Comparison of ENCODE assay signal across 29 mouse cellular contexts in the genomic region with DNA sequence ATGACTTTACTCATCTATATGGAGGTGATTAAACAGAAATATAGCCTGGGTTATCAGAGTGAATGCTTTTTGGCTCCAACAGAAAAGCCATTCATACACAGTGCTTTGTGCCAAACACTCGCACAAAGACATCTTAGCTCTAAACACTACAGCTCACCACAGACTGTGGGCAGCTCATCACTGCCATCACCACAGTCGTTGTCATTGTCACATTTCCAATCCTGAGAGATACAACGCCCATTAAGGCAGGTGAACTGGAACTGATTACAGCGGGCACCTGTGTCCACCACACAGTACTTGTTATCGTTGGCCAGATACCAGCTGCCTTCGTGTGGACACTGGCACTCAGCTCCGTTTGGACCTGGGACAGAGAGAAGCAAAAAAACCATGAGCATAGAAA.
A peak's percentile ranks its signal among the peaks of the same experiment; 100 is the strongest.
DNase-seq lines count a peak whose midpoint lies in the region; ATAC-seq and TF ChIP-seq lines count a peak whose summit lies in the region.
"Had no signal": no experiment of that assay in that cellular context is flagged by ENCODE, and none has a peak within 500 bp of the region (broad histone marks: within the 10 kb centered on the region; RNA-seq: fewer than 3 reads in every experiment).

No protein-coding gene starts in this region.

- H3K4me1 ChIP-seq in heart, adult 2 months (ENCODE audit: control insufficient read depth, insufficient read depth, low read length), result no peaks in the 10 kb centered on the region
- H3K4me1 ChIP-seq in neural tube, embryonic 13.5 days (replicated peaks), result no peaks in the 10 kb centered on the region
- no peaks in the 10 kb centered on the region for H3K4me1 ChIP-seq in neural tube, embryonic 15.5 days
- H3K4me1 ChIP-seq in liver, postnatal 0 days (ENCODE audit: insufficient read depth), result no peaks in the 10 kb centered on the region
- H3K4me1 ChIP-seq: embryonic facial prominence, embryonic 13.5 days; embryonic facial prominence, embryonic 15.5 days; forebrain, embryonic 10.5 days; forebrain, embryonic 12.5 days had no signal

- TF ChIP-seq EP300 in heart, adult 2 months (IDR thresholded peaks at IDR 0.05; ENCODE audit: insufficient read depth, low read depth, low read length), result no peak
- no peak for TF ChIP-seq EP300 in liver, postnatal 0 days (IDR thresholded peaks at IDR 0.05; ENCODE audit: low read depth)

- intact Hi-C loops in heart, adult 2 months (cut with DNase I), result no loop called here

- no peak for TF ChIP-seq POLR2A in heart, adult 2 months (IDR thresholded peaks at IDR 0.05; ENCODE audit: insufficient read depth, low read depth, low read length)

- 0 out of 2 replicates have a peak, but pooled peaks have one; percentile 23 for ATAC-seq in neural tube, embryonic 13.5 days (ENCODE audit: low read depth)
- peak; percentile 59 for ATAC-seq in neural tube, embryonic 15.5 days (ENCODE audit: low FRiP score)
- ATAC-seq in liver, postnatal 0 days, result no peak
- ATAC-seq: activated CD4-positive, CD25-positive, alpha-beta regulatory T cell, adult 4 months; CD4-positive, CD25-positive, alpha-beta regulatory T cell, adult 4 months; forebrain, embryonic 14.5 days; forebrain, embryonic 16.5 days; Patski had no signal

- no peak overlapping the region for H3K4me3 ChIP-seq in heart, adult 2 months
- H3K4me3 ChIP-seq in neural tube, embryonic 13.5 days, result no peak overlapping the region
- H3K4me3 ChIP-seq in neural tube, embryonic 15.5 days (replicated peaks), result no peak overlapping the region
- H3K4me3 ChIP-seq in liver, postnatal 0 days (ENCODE audit: low read depth, low read length), result no peak overlapping the region
- H3K4me3 ChIP-seq: embryonic facial prominence, embryonic 13.5 days; embryonic facial prominence, embryonic 15.5 days; erythroblast, embryonic 14.5 days; forebrain, embryonic 10.5 days; forebrain, embryonic 12.5 days had no signal

- no peak overlapping the region for H3K27ac ChIP-seq in heart, adult 2 months
- no peak overlapping the region for H3K27ac ChIP-seq in neural tube, embryonic 13.5 days (replicated peaks)
- no peak overlapping the region for H3K27ac ChIP-seq in neural tube, embryonic 15.5 days (replicated peaks)
- H3K27ac ChIP-seq in liver, postnatal 0 days (ENCODE audit: low read depth), result no peak overlapping the region
- H3K27ac ChIP-seq: embryonic facial prominence, embryonic 13.5 days; embryonic facial prominence, embryonic 15.5 days; forebrain, embryonic 10.5 days; forebrain, embryonic 12.5 days had no signal

- 77% methylated on average over 7 of the region's 7 CpGs for WGBS in heart, adult 2 months
- 87% methylated on average over 7 of the region's 7 CpGs for WGBS in neural tube, embryonic 13.5 days
- WGBS in neural tube, embryonic 15.5 days, result 76% methylated on average over 7 of the region's 7 CpGs
- WGBS in liver, postnatal 0 days (ENCODE audit: insufficient replicate concordance), result 82% methylated on average over 7 of the region's 7 CpGs

- H3K4me2 ChIP-seq in neural tube, embryonic 13.5 days, result no peak overlapping the region
- no peak overlapping the region for H3K4me2 ChIP-seq in neural tube, embryonic 15.5 days
- no peak overlapping the region for H3K4me2 ChIP-seq in liver, postnatal 0 days (ENCODE audit: low read depth, low read length)
- H3K4me2 ChIP-seq: embryonic facial prominence, embryonic 13.5 days; embryonic facial prominence, embryonic 15.5 days; forebrain, embryonic 12.5 days had no signal

- no peaks in the 10 kb centered on the region for H3K36me3 ChIP-seq in heart, adult 2 months (ENCODE audit: control insufficient read depth, insufficient read depth, low read length)
- H3K36me3 ChIP-seq in neural tube, embryonic 13.5 days, result peaks cover 7% of the 10 kb centered on the region; the same call in 1 of the 2 replicates
- H3K36me3 ChIP-seq in neural tube, embryonic 15.5 days, result no peaks in the 10 kb centered on the region
- no peaks in the 10 kb centered on the region for H3K36me3 ChIP-seq in liver, postnatal 0 days (replicated peaks; ENCODE audit: insufficient read depth, low read length)
- H3K36me3 ChIP-seq: embryonic facial prominence, embryonic 13.5 days; embryonic facial prominence, embryonic 15.5 days; forebrain, embryonic 12.5 days; G1E had no signal

- DNase-seq in cerebellum, postnatal 10 days, result peak; percentile 29 to 38
- DNase-seq in cerebellum, postnatal 25 days, result no peak
- DNase-seq in heart, adult 11 months, result peak; percentile 48
- no peak for DNase-seq in heart, adult 2 months
- no peak for DNase-seq in neural tube, embryonic 10.5 days (ENCODE audit: extremely low spot score, low spot score)
- no peak for DNase-seq in liver, postnatal 0 days
- DNase-seq: adrenal gland, adult 8-10 months; adrenal gland, postnatal 14 days; adrenal gland, postnatal 36 days; B cell, adult 2 months; cerebellum, adult 11 months; cerebellum, adult 18-20 months; cerebellum, adult 8-10 months; cerebellum, adult 9-11 months; embryo, embryonic 11 days had no signal

- H3K79me2 ChIP-seq in heart, adult 2 months (replicated peaks; ENCODE audit: control insufficient read depth, insufficient read depth, low read length), result no peaks in the 10 kb centered on the region

- H3K27me3 ChIP-seq in heart, adult 2 months (ENCODE audit: control insufficient read depth, insufficient read depth, low read length), result no peaks in the 10 kb centered on the region
- no peaks in the 10 kb centered on the region for H3K27me3 ChIP-seq in neural tube, embryonic 13.5 days
- H3K27me3 ChIP-seq in neural tube, embryonic 15.5 days (replicated peaks), result no peaks in the 10 kb centered on the region
- no peaks in the 10 kb centered on the region for H3K27me3 ChIP-seq in liver, postnatal 0 days (ENCODE audit: insufficient read depth, low read length)
- H3K27me3 ChIP-seq: CH12.LX; embryonic facial prominence, embryonic 13.5 days; embryonic facial prominence, embryonic 15.5 days; forebrain, embryonic 12.5 days; Patski had no signal

- no peak overlapping the region for H3K9ac ChIP-seq in heart, adult 2 months (ENCODE audit: low read depth, low read length)
- H3K9ac ChIP-seq in neural tube, embryonic 13.5 days, result no peak overlapping the region
- no peak overlapping the region for H3K9ac ChIP-seq in neural tube, embryonic 15.5 days (replicated peaks)
- no peak overlapping the region for H3K9ac ChIP-seq in liver, postnatal 0 days (replicated peaks)
- H3K9ac ChIP-seq: embryonic facial prominence, embryonic 13.5 days; embryonic facial prominence, embryonic 15.5 days; forebrain, embryonic 12.5 days had no signal

- TF ChIP-seq CTCF in heart, adult 2 months (IDR thresholded peaks at IDR 0.05), result no peak
- no peak for TF ChIP-seq CTCF in liver, postnatal 0 days (IDR thresholded peaks at IDR 0.05; ENCODE audit: low read depth)

- H3K9me3 ChIP-seq in neural tube, embryonic 13.5 days, result no peaks in the 10 kb centered on the region
- no peaks in the 10 kb centered on the region for H3K9me3 ChIP-seq in neural tube, embryonic 15.5 days (replicated peaks)
- H3K9me3 ChIP-seq in liver, postnatal 0 days (ENCODE audit: low read length), result no peaks in the 10 kb centered on the region
- H3K9me3 ChIP-seq: embryonic facial prominence, embryonic 13.5 days; embryonic facial prominence, embryonic 15.5 days; forebrain, embryonic 10.5 days; forebrain, embryonic 12.5 days; G1E had no signal

Comparison
In these comparisons a context has a peak if more than half of its experiments do, and no peak if none do; other contexts are left out.
1. DNase-seq: peak in cerebellum, postnatal 10 days (2 of 2) and heart, adult 11 months (single experiment); none in cerebellum, postnatal 25 days (0 of 2), heart, adult 2 months (0 of 2), neural tube, embryonic 10.5 days (single experiment) and liver, postnatal 0 days (single experiment).